In genomic region chr8:115645139-115645538, GRCm38 (mm10) we compare ENCODE assay signal across 13 mouse cellular contexts.
A peak's percentile ranks its signal among the peaks of the same experiment; 100 is the strongest.
DNase-seq lines count a peak whose midpoint lies in the region; ATAC-seq lines count a peak whose summit lies in the region.
"Had no signal": no experiment of that assay in that cellular context is flagged by ENCODE, and none has a peak within 500 bp of the region (broad histone marks: within the 10 kb centered on the region; RNA-seq: fewer than 3 reads in every experiment).

No protein-coding gene starts in this region.

- peak; percentile 58; the same call in 1 of the 2 replicates for ATAC-seq in cerebellum, adult (ENCODE audit: insufficient number of reproducible peaks, low FRiP score, low TSS enrichment)
- ATAC-seq: forebrain, embryonic 15.5 days; intestine, embryonic 16.5 days had no signal

- DNase-seq in cerebellum, postnatal 4 days (ENCODE audit: low spot score in 2 of 2): no peak
- peak; percentile 46 to 55 for DNase-seq in cerebellum, adult 18-20 months
- peak; percentile 68 for DNase-seq in cerebellum, adult 9-11 months
- no peak for DNase-seq in heart, adult 11 months
- no peak for DNase-seq in urinary bladder, postnatal 4 days (ENCODE audit: low spot score in 2 of 2)
- no peak for DNase-seq in adrenal gland, postnatal 4 days (ENCODE audit: low spot score in 2 of 2)
- DNase-seq: adrenal gland, postnatal 10 days; gastrocnemius, postnatal 14 days; heart, postnatal 36 days; kidney, adult 2 months had no signal

Comparison
In these comparisons a context has a peak if more than half of its experiments do, and no peak if none do; other contexts are left out.
1. DNase-seq: peak in cerebellum, adult 18-20 months (2 of 2) and cerebellum, adult 9-11 months (single experiment); none in cerebellum, postnatal 4 days (0 of 2), heart, adult 11 months (single experiment), urinary bladder, postnatal 4 days (0 of 2) and adrenal gland, postnatal 4 days (0 of 2).